Mouse (Mus musculus) heart, embryonic 10.5 days (tissue): ENCODE results near the gene Adprhl1. TPM values are rescaled to one million over a fixed set of nuclear protein-coding genes. Genes with fewer than 3 reads are reported as not detected.

Experiments used
- DNase-seq: peaks from one replicate; pipeline ENCODE4 v3.0.0-alpha.2; 2017; ENCODE audit warnings: low spot score
- H3K27ac ChIP-seq: fragments of 300-500 bp; sonication (generic); 2 replicates; pipeline ENCODE4 v1.5.1; 2016; ENCODE audit warnings: mild to moderate bottlenecking
- H3K27me3 ChIP-seq: fragments of 300-500 bp; sonication (generic); 2 replicates; pipeline ENCODE4 v1.6.1; 2016; ENCODE audit warnings: mild to moderate bottlenecking; ENCODE audit not compliant: poor library complexity, insufficient read depth, severe bottlenecking
- H3K36me3 ChIP-seq: fragments of 300-500 bp; sonication (generic); 2 replicates; pipeline ENCODE4 v1.6.1; 2016; ENCODE audit warnings: mild to moderate bottlenecking, moderate library complexity
- H3K4me1 ChIP-seq: fragments of 300-500 bp; sonication (generic); 2 replicates; pipeline ENCODE4 v1.6.1; 2016; ENCODE audit warnings: mild to moderate bottlenecking
- H3K4me3 ChIP-seq: fragments of 300-500 bp; sonication (generic); 2 replicates; pipeline ENCODE4 v1.5.1; 2016; ENCODE audit warnings: mild to moderate bottlenecking, moderate library complexity
- H3K9me3 ChIP-seq: fragments of 300-500 bp; sonication (generic); 2 replicates; pipeline ENCODE4 v1.6.1; 2016; ENCODE audit warnings: mild to moderate bottlenecking, moderate library complexity
- WGBS: fragments of 180-500 bp; shearing (Covaris S2); methylation state at CpG from one replicate; pipeline ENCODE4 v1.1.7; 2016; 5-methylcytosine and 5-hydroxymethylcytosine counted together
- polyA plus RNA-seq: library from polyadenylated mRNA; unstranded; fragments of >200 nt; fragmentation: Nextera tagmentation; extraction: Ambion mirVana; gene quantifications from 2 replicates; pipeline ENCODE4 v1.2.1, GENCODE M21; 2016

The Adprhl1 gene
- 49.3 and 117 TPM in 2 replicates for polyA plus RNA-seq

DNA sequence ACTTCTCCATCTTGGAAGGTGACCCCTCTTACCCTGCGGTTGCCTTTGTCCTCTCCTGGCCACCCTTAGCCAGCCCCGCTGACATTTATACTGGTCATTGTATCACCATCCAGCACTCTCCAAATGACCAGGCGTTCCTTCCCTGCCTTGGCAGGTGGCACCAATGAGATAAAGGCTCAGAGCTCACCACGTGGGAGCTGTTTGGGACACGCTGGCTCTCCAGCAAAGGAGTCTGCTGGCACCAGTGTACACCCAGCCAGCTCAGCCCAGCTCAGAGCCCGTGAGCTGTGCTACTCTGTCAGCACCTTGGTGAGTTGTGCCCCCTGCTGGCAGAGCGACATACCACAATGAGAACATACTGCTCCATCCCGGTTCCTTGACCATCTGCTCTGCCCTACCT is at the start of gene Adprhl1:
Gene Adprhl1 (minus strand): TSS at position 144 of the 400 bp plus-strand sequence.
- DNase-seq = peak; percentile 91
- 23% methylated on average over 8 of the region's 8 CpGs for WGBS
- Histone ChIP-seq H3K4me3 (peak within 1 kb of the TSS; percentile 56), H3K9me3 (no peaks in the 10 kb centered on the region), H3K4me1 (peaks cover 28% of the 10 kb centered on the region), H3K27ac (peak within 1 kb of the TSS; percentile 92), H3K27me3 (no peaks in the 10 kb centered on the region), H3K36me3 (peaks cover 42% of the 10 kb centered on the region)

DNA sequence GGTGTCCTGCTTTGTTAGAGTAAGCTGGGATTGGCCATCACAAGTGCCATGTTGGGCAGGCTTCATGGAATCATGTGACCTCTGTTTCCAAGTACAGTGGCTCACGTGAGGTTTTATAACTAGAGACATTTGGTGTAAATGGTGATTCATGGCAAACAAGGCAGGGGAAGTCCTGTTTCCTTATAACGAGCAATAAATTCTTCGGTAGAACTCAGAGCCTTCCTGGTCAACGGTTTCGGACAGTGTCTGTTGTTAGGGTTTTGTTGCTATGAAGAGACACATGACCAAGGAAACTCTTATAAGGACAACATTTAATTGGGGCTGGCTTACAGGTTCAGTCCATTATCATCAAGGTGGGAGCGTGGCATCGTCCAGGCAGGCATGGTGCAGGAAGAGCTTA is 47.1 kb upstream of the Adprhl1 start:
- H3K27me3 ChIP-seq = no peaks in the 10 kb centered on the region

DNA sequence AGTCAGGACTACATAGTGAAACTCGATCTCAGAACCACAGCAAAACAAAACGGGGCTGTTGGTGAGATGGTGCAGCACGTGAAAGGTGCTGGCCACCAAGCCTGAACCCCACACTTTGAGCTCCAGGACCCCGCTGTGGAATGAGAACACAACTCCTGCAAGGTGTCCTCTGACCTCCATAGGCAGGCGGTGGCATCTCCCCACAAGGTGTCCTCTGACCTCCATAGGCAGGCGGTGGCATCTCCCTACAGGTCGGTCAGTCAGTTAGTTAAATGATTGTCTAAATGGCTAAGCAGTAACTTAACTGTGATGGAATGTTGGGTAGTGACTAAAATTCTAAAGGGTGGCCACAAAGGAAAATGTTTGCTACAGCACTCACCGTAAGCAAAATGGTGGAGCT is 45.6 kb upstream of the Adprhl1 start:
- DNase-seq = no peak
- Histone ChIP-seq H3K36me3 (peaks cover 87% of the 10 kb centered on the region), H3K4me3 (no peak overlapping the region), H3K27me3 (no peaks in the 10 kb centered on the region), H3K9me3 (no peaks in the 10 kb centered on the region), H3K27ac (no peak overlapping the region), H3K4me1 (no peaks in the 10 kb centered on the region)
- WGBS = 93% methylated on average over 8 of the region's 8 CpGs

More for the DNA sequence above, 47.1 kb upstream of the Adprhl1 start:
- Histone ChIP-seq H3K4me1 (no peaks in the 10 kb centered on the region), H3K27ac (no peak overlapping the region), H3K4me3 (no peak overlapping the region), H3K36me3 (peaks cover 85% of the 10 kb centered on the region), H3K9me3 (no peaks in the 10 kb centered on the region)
- 91% methylated on average over 7 of the region's 7 CpGs for WGBS
- no peak for DNase-seq

DNA sequence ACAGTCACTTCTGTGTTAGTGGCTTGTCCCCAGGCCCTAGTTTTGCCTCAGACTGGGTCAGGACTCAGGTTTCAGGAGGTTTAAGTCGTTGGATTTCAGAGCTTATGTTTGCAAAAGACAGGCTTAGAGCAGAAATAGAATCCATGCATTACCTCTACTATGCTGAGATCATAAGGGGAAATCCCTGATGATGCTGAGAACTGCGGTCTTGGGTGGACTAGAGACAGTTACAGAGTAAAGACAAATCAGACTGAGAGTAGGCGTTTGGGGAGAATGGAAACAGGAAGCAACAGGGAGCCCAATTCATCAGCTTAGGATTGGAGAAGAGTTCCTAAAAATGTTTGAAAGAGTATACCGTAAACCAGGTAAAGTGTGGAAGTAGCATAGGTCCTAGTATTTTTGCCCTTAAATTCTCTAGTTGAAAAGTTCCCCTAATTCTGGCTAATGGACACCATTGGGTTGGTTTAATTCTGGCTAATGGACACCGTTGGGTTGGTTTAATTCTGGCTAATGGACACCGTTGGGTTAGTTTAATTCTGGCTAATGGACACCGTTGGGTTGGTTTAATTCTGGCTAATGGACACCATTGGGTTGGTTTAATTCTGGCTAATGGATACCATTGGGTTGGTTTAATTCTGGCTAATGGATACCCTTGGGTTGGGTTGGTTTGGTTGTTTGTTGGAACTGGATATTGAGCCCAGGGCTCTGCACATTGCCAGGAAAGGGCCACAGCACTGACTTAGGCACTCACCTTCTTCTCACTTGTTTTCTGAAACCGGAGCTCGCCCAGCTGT is 39.9 kb upstream of the Adprhl1 start:
- DNase-seq = no peak
- H3K36me3 ChIP-seq = peaks cover 65% of the 10 kb centered on the region
- WGBS = 90% methylated on average over 9 of the region's 9 CpGs

DNA sequence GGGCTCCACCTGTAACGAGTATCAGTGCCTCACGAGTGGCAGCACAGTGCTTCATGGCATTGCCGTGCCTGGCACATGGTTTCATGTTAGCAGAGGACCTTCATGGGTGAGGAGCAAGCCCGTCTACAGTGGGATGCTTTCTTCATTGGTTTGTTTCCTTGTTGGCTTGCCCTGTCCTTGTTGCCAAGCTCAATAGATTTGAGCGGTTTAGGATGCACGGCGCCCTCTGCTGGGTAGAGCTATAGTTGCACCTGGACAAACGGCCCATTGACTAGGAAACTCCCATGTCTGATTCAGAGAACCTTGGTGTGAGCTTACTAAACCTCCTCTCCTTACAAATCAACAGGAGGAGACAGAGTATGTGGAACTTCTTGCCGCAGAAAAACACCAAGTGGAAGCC is 38.4 kb upstream of the Adprhl1 start:
- peak; percentile 84 for DNase-seq
- Histone ChIP-seq H3K27ac (no peak overlapping the region), H3K27me3 (no peaks in the 10 kb centered on the region), H3K4me1 (peaks cover 9% of the 10 kb centered on the region), H3K36me3 (peaks cover 54% of the 10 kb centered on the region), H3K9me3 (no peaks in the 10 kb centered on the region), H3K4me3 (no peak overlapping the region)
- 28% methylated on average over 9 of the region's 9 CpGs for WGBS

More for the DNA sequence above, 39.9 kb upstream of the Adprhl1 start:
- Histone ChIP-seq H3K4me3 (no peak overlapping the region), H3K27me3 (no peaks in the 10 kb centered on the region), H3K27ac (no peak overlapping the region), H3K4me1 (peaks cover 5% of the 10 kb centered on the region), H3K9me3 (no peaks in the 10 kb centered on the region)

DNA sequence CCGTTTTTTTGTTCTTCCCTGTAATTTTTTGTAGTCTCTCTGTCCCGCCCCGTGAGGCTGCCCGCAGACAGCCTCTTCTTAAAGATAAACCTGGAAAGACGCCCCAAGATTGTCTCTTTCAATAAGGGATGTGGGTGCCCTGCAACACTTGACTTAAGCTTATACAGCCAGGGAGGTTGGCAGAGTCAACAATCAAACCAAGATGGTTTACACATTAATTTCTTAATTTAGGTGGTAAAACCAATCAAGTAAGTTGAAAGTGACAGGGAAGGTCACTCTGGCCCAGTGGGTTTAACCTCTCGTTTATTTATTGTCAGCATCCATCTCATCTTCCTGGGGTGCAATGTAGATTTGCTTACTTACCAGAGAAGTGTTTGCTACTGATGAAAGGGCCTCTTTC is 34.7 kb upstream of the Adprhl1 start:
- Histone ChIP-seq H3K36me3 (peaks cover 17% of the 10 kb centered on the region), H3K27me3 (no peaks in the 10 kb centered on the region), H3K4me3 (peak overlapping the region; percentile 87), H3K4me1 (peaks cover 21% of the 10 kb centered on the region), H3K27ac (peak overlapping the region; percentile 98), H3K9me3 (no peaks in the 10 kb centered on the region)
- 5% methylated on average over 6 of the region's 6 CpGs for WGBS
- no peak for DNase-seq

DNA sequence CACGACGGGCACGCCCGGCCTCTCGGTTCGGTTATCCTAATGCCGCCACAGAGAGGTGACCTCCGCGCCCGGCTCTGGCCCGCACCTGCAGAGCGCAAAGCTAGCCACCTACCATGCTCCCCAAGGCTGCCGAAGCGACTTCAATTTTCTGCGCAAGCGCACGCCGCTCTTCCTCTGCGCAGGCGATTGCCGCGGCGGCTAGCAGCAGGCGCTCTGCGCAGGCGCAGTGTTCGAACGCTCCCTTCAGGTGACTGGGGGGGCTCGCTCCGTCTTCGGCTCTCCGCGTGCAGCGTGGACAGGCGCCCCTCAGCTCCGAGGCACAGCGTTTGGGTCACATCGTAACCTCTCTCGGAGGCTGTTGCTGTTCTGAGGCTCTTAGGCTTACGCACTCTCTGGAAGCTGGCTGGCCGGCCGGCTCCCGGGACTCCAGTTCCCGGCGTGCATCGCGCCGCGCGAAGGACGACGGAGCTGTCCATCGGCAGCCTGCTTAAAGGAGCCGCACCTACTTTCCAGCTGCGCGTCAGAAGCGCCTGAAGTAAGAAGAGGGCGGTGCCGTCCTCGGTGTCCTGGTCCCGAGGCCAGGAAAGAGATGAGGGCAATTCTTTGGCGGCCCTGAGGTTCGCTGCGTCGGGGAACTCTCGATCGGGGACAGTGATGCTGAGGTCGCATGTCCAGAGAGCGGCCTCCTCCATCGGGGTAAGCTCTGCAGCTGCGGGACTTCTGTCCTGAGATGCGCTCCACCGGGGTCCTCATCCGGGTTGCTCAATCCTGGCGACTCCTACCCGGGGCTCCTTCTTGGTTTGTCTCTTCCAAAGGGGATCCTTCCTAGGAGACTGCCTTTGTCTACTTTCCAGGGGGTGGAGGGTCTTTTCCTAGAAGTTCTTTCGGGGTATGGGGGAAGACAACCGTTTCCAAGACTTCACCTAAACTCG is 34.0 kb upstream of the Adprhl1 start, which contains the start of the genes Dcun1d2 and Tmco3:
Gene Dcun1d2 (minus strand): TSS at position 440 of the 932 bp plus-strand sequence.
Gene Tmco3 (plus strand): TSS at position 499 of the 932 bp plus-strand sequence.
- WGBS = under 1% methylated on average over 79 of the region's 79 CpGs
- DNase-seq = peak; percentile 98
- H3K27ac ChIP-seq = peak within 1 kb of the TSS; percentile 98
- peaks cover 12% of the 10 kb centered on the region for H3K36me3 ChIP-seq
- peaks cover 21% of the 10 kb centered on the region for H3K4me1 ChIP-seq
- H3K4me3 ChIP-seq = peak within 1 kb of the TSS; percentile 87
- no peaks in the 10 kb centered on the region for H3K9me3 ChIP-seq
- H3K27me3 ChIP-seq = no peaks in the 10 kb centered on the region

DNA sequence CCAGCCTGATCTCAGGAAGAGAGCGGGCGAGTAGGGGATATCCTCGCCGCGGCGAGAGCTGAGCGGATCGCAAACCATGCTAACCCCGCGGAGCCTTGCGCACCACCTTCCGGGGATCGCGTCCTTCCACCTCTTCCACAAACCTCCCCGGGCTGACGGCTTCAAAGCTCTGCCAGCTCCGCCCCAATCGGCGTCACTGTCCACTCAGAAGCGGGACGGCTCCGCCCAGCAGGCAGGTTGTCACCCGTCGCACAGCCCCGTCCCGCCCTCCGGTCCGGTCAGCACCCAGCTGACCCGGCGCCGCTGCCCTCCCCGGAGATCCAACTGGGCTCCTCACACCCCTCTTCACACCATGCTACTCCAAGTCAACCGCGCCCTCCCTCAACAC is 33.3 kb upstream of the Adprhl1 start:
- peak overlapping the region; percentile 87 for H3K4me3 ChIP-seq
- under 1% methylated on average over 34 of the region's 34 CpGs for WGBS
- H3K36me3 ChIP-seq = peaks cover 7% of the 10 kb centered on the region
- peak; percentile 96 for DNase-seq
- H3K27me3 ChIP-seq = no peaks in the 10 kb centered on the region
- peak overlapping the region; percentile 98 for H3K27ac ChIP-seq
- H3K4me1 ChIP-seq = peaks cover 27% of the 10 kb centered on the region
- H3K9me3 ChIP-seq = no peaks in the 10 kb centered on the region

DNA sequence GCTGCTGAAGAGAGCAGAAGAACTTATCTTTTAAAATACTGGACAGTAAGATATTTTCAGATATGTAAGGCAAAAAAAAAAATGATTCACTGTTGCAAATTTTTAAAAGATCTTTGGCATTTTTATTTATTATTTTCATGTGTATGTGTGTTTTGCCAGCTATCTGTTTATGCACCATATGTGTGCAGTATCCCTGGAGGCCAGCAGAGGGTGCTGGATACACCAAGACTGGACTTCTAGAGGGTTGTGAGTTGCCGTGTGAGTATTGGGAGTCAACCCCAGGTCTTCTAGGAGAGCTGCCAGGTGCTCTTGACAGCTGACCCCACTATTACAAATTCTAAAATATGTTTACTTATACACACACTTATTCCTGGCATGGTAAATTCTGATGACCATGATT is 29.2 kb upstream of the Adprhl1 start:
- Histone ChIP-seq H3K27ac (no peak overlapping the region; the same call in 1 of the 2 replicates), H3K36me3 (peaks cover 9% of the 10 kb centered on the region; the same call in 1 of the 2 replicates)
- 71% methylated on average over 1 of the region's 1 CpGs for WGBS

DNA sequence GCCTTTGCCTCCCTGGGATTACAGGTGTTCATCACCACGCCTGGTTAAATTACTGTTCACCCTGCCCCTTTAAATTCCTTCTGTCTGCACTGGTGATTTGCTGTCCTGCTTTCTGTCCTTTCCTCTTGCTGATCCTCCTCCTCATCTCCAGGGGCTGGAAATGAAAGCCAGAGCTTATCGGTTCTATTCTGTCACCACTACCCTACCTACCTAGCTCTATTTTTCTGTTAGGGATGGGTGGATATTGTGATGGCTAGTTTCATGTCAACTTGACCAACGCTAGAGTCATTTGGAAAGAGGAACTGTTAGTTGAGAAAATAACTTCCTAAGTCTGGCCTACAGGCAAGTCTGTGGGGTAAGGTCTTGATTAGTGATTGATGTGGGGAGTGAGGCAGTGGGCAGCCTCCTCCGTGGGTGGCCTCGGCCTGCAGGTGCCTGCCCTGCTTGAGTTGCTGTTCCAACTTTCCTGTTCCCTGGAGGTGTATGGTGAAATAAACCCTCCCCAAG is 23.0 kb upstream of the Adprhl1 start:
- H3K27me3 ChIP-seq = no peaks in the 10 kb centered on the region
- no peak for DNase-seq
- peaks cover 40% of the 10 kb centered on the region for H3K36me3 ChIP-seq
- H3K9me3 ChIP-seq = no peaks in the 10 kb centered on the region
- no peak overlapping the region for H3K27ac ChIP-seq
- H3K4me1 ChIP-seq = no peaks in the 10 kb centered on the region
- WGBS = 86% methylated on average over 5 of the region's 5 CpGs
- no peak overlapping the region for H3K4me3 ChIP-seq

More for the DNA sequence above, 29.2 kb upstream of the Adprhl1 start:
- DNase-seq = no peak
- Histone ChIP-seq H3K27me3 (no peaks in the 10 kb centered on the region), H3K4me1 (peaks cover 18% of the 10 kb centered on the region), H3K4me3 (no peak overlapping the region), H3K9me3 (no peaks in the 10 kb centered on the region)

DNA sequence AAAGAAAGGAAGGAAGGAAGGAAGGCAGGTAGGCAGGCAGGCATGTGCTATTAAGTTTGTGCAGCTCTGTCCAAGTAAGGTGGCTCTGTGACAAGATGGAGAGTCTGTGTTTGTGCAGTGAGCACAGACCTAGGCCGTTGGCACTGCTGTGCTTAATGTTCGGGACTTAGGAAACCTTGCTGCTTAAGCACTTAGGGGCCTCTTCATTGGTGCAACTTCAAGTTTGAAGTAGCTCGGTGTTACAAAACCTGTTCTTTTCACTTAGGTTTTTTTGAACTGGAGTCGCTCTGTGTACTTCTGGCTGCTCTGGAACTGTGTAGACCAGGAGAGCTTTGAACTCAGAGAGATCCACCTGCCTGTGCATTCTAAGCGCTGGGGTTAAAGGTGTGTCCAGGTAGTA is 18.9 kb upstream of the Adprhl1 start:
- Histone ChIP-seq H3K9me3 (no peaks in the 10 kb centered on the region), H3K4me3 (no peak overlapping the region), H3K27ac (no peak overlapping the region), H3K36me3 (peaks cover 63% of the 10 kb centered on the region), H3K27me3 (no peaks in the 10 kb centered on the region), H3K4me1 (no peaks in the 10 kb centered on the region)
- 87% methylated on average over 5 of the region's 5 CpGs for WGBS
- DNase-seq = no peak

DNA sequence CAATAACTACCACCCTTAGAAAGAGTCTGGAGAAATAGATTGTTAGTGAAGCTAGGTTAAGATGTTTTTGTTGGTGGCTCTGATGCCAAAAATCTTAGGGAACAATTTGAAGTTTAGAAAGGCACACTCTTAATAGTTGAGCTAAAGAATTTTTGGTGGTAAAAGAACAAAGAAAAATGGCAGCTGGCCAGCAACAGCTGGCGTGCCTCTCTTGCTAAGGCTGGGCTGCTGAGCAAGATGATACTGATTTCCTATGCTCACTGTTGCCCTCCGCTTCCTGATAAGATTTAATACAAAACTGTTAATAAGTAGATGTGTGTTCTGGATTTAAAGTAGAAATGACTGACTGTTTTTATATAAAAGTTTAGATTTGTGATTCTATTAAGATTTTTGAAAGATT is 13.6 kb upstream of the Adprhl1 start:
- H3K4me3 ChIP-seq = no peak overlapping the region
- H3K36me3 ChIP-seq = peaks cover 47% of the 10 kb centered on the region
- no peak for DNase-seq
- no peaks in the 10 kb centered on the region for H3K27me3 ChIP-seq
- H3K27ac ChIP-seq = no peak overlapping the region
- H3K9me3 ChIP-seq = no peaks in the 10 kb centered on the region
- WGBS = 80% methylated on average over 2 of the region's 2 CpGs
- H3K4me1 ChIP-seq = no peaks in the 10 kb centered on the region
